Mouse (Mus musculus) layer of hippocampus, postnatal 10 days (tissue): ENCODE data around the gene Lamb2. TPM values are rescaled to one million over a fixed set of nuclear protein-coding genes. Genes with fewer than 3 reads are reported as not detected.

Experiments used
- total RNA-seq, 2 experiments: library from RNA; stranded (reverse); gene quantifications; 2 replicates each; pipeline ENCODE4 v1.2.3; 2021

Lamb2 gene
- total RNA-seq, 2 experiments from 2014 or later = 36.9 to 39.4 TPM

Other genes with a start within 250 kb of the Lamb2 start
- gene Dag1, start 215.8 kb upstream of the Lamb2 start, total RNA-seq = 100 to 1,000 TPM; 132 to 136 TPM
- gene Nicn1, start 189.3 kb upstream of the Lamb2 start, total RNA-seq = 10 to 100 TPM; 86.6 to 92.6 TPM
- 10 to 100 TPM; 24.6 to 26.5 TPM for gene Amt, start 182.9 kb upstream of the Lamb2 start, total RNA-seq
- 100 to 1,000 TPM; 212 to 222 TPM for gene Rhoa, start 173.6 kb upstream of the Lamb2 start, total RNA-seq
- gene Tcta, start 173.6 kb upstream of the Lamb2 start, total RNA-seq = 10 to 100 TPM; 44.8 to 46.9 TPM
- 10 to 100 TPM; 63.6 to 67.8 TPM for gene Gpx1, start 140.8 kb upstream of the Lamb2 start, total RNA-seq
- 100 to 1,000 TPM; 121 to 132 TPM for gene Usp4, start 131.9 kb upstream of the Lamb2 start, total RNA-seq
- gene 1700102P08Rik, start 86.9 kb upstream of the Lamb2 start, total RNA-seq = 1 to 10 TPM; 1.9 to 2.5 TPM
- under 1 TPM; 0.11 to 0.23 TPM for gene Ccdc36, start 51.3 kb upstream of the Lamb2 start, total RNA-seq
- not detected for gene BC048562, start 43.3 kb upstream of the Lamb2 start, total RNA-seq
- 10 to 100 TPM; 33.6 to 34.1 TPM for gene Ccdc71, start 19.2 kb upstream of the Lamb2 start, total RNA-seq
- 10 to 100 TPM; 20.7 to 22.7 TPM for gene Klhdc8b, start 18.2 kb upstream of the Lamb2 start, total RNA-seq
- 100 to 1,000 TPM; 119 to 125 TPM for gene Usp19, start 10.9 kb downstream of the Lamb2 start, total RNA-seq
- 10 to 100 TPM; 95.3 to 97.3 TPM for gene Qars, start 28.0 kb downstream of the Lamb2 start, total RNA-seq
- 100 to 1,000 TPM; 121 to 129 TPM for gene Qrich1, start 37.1 kb downstream of the Lamb2 start, total RNA-seq
- gene Impdh2, start 80.5 kb downstream of the Lamb2 start, total RNA-seq = 10 to 100 TPM; 78.2 to 83.9 TPM
- 10 to 100 TPM; 59.6 to 63.4 TPM for gene Ndufaf3, start 87.7 kb downstream of the Lamb2 start, total RNA-seq
- gene Dalrd3, start 90.2 kb downstream of the Lamb2 start, total RNA-seq = 10 to 100 TPM; 74.3 to 83.8 TPM
- 100 to 1,000 TPM; 239 to 247 TPM for gene Wdr6, start 99.0 kb downstream of the Lamb2 start, total RNA-seq
- gene P4htm, start 117.9 kb downstream of the Lamb2 start, total RNA-seq = 10 to 100 TPM; 48.7 to 49.0 TPM
- gene Arih2, start 169.7 kb downstream of the Lamb2 start, total RNA-seq = 10 to 100 TPM; 47.3 to 51.1 TPM
- 10 to 100 TPM; 19.2 to 21.0 TPM for gene Slc25a20, start 182.4 kb downstream of the Lamb2 start, total RNA-seq
- 10 to 100 TPM; 54.9 to 60.6 TPM for gene Prkar2a, start 209.6 kb downstream of the Lamb2 start, total RNA-seq